Mouse (Mus musculus): ENCODE data around the gene Gli3. TPM values are rescaled to one million over a fixed set of nuclear protein-coding genes. Genes with fewer than 3 reads are reported as not detected.

The Gli3 gene
- polyA plus RNA-seq, 1 experiment from 2014 or later, result 18.9 TPM

DNA sequence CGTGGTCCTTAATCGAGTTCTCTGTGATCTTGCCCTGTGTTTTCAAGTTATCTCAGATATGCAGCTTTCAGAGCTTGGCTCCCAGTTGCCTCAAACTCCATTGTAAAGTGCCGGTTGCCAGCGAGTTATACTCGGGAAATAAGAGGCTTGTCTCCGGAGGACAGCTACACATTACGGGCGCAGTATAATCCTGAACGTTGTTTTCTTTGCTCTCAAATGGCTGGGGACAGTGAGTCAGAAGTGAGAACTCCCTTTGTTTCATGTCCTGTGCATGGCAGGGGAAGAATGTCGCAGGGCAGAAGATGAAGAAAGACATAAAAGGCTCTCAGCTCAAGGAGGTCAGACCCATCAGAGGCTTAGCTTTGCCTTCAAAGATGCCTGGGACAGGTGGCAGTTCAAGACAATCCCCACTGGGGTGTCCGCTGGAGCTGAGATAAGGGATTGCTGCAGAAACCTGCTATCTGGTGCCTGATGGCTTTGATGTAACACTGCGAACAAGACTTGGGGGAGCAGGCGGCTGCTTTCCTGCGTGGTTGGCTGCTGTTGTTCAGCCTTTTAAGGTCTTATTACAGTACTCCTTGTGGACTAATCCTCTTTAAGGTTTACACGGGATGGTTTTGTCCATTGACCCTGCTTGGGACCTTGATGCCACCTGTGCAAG is 108.0 kb downstream of the Gli3 start:
- Histone ChIP-seq H3K27ac (no peak overlapping the region), H3K4me2 (no peak overlapping the region), H3K4me1 (no peaks in the 10 kb centered on the region), H3K36me3 (no peaks in the 10 kb centered on the region), H3K27me3 (replicated peaks) (no peaks in the 10 kb centered on the region), H3K4me3 (replicated peaks) (no peak overlapping the region), H3K9me3 (no peaks in the 10 kb centered on the region), H3K9ac (no peak overlapping the region)
- WGBS, result 45% methylated on average over 15 of the region's 15 CpGs
- ATAC-seq (ENCODE audit: insufficient read depth, low FRiP score, low read depth), result no peak

DNA sequence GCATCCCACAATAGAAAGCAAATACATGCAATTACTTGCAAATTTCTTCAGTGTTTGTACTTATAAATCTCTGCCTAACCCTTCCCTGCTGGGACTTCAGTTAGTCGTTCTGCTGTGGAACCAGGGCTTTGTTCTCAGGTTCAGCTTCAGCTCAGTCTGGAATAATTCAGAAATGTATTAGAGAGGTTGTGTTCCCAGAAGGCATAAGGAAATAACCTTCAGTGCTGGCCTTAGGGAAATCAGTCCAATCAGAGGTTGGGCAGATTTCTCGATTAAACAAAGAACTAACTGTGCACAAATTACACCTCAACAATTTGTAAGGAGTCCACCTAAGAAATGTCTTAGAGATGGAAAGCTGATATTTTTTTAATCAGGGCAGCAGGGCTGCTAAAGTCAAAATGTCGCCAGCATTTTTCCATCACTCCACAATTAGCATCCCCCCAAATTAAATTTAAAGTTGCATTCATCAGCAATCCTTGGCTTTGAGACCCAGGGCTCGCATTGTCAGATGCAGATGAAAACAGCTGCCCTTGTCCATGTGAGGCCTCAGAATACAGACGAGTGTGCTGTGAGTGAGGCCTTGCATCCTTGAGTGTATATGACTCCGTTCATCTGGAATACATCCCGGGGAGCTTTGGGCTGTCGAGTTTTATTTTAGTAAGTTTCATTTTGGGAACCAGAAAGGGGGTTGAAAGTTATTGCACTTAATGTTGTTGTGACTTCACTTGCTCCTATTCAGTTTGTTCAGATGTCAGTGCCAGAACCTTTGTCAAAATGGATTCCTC is 114.3 kb downstream of the Gli3 start:
- WGBS, result 46% methylated on average over 8 of the region's 8 CpGs
- no peak overlapping the region; the same call in 1 of the 2 replicates for H3K27ac ChIP-seq
- no peak for ATAC-seq (ENCODE audit: insufficient read depth, low FRiP score, low read depth)
- H3K4me1 ChIP-seq, result no peaks in the 10 kb centered on the region
- H3K4me2 ChIP-seq, result no peak overlapping the region
- no peaks in the 10 kb centered on the region for H3K36me3 ChIP-seq
- no peaks in the 10 kb centered on the region for H3K27me3 ChIP-seq (replicated peaks)
- H3K9ac ChIP-seq, result no peak overlapping the region
- H3K4me3 ChIP-seq (replicated peaks), result no peak overlapping the region
- H3K9me3 ChIP-seq, result no peaks in the 10 kb centered on the region

DNA sequence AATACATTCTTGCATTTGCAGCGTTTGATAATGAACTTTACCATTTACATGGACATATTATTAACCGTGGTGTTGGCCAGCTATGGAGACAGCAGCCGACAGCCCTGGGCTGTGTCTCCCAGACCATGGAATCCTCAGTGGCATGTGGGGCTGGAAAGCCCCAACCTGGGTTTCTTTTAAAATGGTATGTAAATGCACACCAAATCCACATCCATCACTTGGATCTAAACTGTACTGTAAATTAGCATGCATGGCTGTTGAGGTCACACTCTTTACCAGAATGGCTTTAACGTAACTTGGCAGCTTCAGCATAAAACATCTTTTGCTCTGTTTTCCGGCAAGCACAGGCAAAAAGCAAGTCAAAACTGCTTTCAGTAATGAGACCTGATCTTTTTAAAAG is 117.4 kb downstream of the Gli3 start:
- H3K4me1 ChIP-seq, result no peaks in the 10 kb centered on the region
- no peaks in the 10 kb centered on the region for H3K27me3 ChIP-seq (replicated peaks)
- H3K9me3 ChIP-seq, result no peaks in the 10 kb centered on the region
- no peaks in the 10 kb centered on the region for H3K36me3 ChIP-seq
- ATAC-seq (ENCODE audit: insufficient read depth, low FRiP score, low read depth), result no peak
- no peak overlapping the region for H3K4me3 ChIP-seq (replicated peaks)
- H3K9ac ChIP-seq, result no peak overlapping the region
- H3K27ac ChIP-seq, result peak overlapping the region; percentile 23; the same call in 1 of the 2 replicates
- 59% methylated on average over 5 of the region's 5 CpGs for WGBS
- no peak overlapping the region for H3K4me2 ChIP-seq

DNA sequence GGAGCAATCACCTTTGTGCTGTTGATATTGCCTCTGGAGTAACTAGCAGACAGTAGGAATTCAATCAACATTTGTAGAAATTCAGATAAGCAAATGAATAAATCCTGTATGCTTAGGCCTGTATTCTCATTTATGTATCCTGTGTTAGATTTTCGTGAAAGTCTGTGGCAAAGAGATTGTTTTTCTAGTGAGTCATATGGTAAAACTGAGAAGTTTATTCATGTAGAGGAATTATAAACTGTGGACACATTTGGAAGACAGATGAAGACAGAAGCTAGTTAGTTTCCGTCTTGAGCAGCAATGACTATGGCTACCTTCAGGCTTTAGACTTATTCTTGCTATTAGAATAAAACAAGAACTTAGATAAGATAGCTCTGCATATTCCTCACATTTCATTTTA is 122.9 kb downstream of the Gli3 start:
- Histone ChIP-seq H3K9ac (no peak overlapping the region), H3K27me3 (replicated peaks) (no peaks in the 10 kb centered on the region), H3K4me2 (no peak overlapping the region), H3K36me3 (no peaks in the 10 kb centered on the region), H3K27ac (no peak overlapping the region), H3K4me3 (replicated peaks) (no peak overlapping the region), H3K9me3 (no peaks in the 10 kb centered on the region), H3K4me1 (no peaks in the 10 kb centered on the region; the same call in 1 of the 2 replicates)
- 45% methylated on average over 2 of the region's 2 CpGs for WGBS
- ATAC-seq (ENCODE audit: insufficient read depth, low FRiP score, low read depth), result no peak

DNA sequence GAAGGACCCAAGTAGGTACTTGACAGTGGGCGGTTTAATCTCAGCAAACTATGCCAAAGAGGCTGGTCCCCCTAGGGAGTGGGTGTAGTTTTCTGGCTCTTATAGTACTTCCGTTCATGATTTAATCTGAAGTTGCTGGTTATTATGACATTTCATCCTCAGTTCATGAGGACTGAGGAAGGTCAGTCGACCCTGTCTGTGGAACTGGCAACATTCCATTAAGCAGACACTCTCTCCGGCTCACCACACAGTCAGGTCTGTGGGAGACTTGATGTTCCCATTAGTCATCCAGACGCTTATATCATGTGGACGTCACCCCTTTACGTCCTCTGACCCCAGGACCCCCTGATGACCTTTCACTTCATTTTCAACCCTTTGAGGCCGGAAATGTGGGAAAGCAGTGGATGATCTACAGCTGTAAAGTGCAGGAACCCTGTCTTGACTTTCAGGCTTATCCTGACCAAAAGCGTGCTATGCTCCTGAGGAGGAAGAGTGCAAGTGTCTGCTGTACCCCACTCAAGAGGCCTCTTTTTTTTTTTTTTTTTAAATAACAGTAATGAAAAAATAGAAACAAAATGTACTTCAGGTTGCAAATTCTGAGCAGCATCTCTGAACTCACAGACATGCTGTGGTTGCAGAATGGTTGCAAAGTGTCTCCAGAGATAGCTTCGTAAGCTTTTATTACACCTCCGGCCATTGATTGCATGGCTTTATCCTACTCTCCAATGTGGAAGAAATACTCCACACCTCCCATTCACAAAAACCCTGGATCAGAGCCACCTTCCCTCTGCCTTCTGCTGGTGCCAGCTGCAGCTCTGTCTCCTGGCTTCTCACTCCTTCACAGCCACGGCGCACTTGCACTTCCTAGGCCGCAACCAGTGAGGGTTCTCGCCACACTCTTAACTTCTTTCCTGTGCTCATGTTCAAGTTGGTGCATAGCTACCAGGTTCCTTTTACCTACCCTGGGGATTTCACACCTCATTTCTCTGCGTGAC is 125.5 kb downstream of the Gli3 start:
- Histone ChIP-seq H3K4me1 (no peaks in the 10 kb centered on the region; the same call in 1 of the 2 replicates), H3K27me3 (replicated peaks) (no peaks in the 10 kb centered on the region), H3K4me2 (no peak overlapping the region), H3K9me3 (no peaks in the 10 kb centered on the region), H3K36me3 (no peaks in the 10 kb centered on the region), H3K4me3 (replicated peaks) (no peak overlapping the region), H3K9ac (no peak overlapping the region), H3K27ac (no peak overlapping the region)
- WGBS, result 60% methylated on average over 16 of the region's 16 CpGs
- no peak for ATAC-seq (ENCODE audit: insufficient read depth, low FRiP score, low read depth)

DNA sequence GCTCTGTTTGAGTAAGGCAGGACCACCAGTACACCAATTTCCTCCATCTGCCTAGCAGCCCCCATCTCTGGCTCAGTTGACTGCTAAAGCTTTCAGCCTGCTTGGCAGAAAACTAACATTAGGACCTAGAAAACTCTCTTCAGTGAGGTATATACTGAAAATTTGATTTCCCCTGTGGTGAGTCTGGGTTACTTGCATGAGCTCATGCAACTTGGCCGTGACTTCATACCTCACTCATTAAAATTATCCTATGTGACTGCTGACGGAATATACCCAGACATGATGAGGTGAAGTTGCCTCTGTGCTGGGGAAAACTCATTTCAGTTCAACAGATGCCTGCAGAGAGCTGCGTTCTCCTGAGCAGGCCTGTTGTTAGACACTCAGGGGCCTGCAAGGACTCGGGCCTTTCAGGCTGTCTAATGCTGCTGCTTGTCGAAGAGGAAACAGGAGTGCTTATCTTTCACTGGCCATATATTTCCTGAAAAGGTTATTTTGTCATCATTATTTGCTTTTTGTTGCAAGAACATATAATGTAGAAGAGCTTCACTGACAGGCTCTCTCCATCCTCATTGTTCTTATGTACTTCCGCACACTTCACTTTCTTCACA is 127.4 kb downstream of the Gli3 start:
- no peaks in the 10 kb centered on the region for H3K9me3 ChIP-seq
- no peak overlapping the region for H3K27ac ChIP-seq
- H3K36me3 ChIP-seq, result no peaks in the 10 kb centered on the region
- ATAC-seq (ENCODE audit: insufficient read depth, low FRiP score, low read depth), result no peak
- 62% methylated on average over 6 of the region's 6 CpGs for WGBS
- H3K9ac ChIP-seq, result no peak overlapping the region
- no peak overlapping the region for H3K4me2 ChIP-seq
- H3K4me1 ChIP-seq, result no peaks in the 10 kb centered on the region; the same call in 1 of the 2 replicates
- H3K27me3 ChIP-seq (replicated peaks), result no peaks in the 10 kb centered on the region
- H3K4me3 ChIP-seq (replicated peaks), result no peak overlapping the region

DNA sequence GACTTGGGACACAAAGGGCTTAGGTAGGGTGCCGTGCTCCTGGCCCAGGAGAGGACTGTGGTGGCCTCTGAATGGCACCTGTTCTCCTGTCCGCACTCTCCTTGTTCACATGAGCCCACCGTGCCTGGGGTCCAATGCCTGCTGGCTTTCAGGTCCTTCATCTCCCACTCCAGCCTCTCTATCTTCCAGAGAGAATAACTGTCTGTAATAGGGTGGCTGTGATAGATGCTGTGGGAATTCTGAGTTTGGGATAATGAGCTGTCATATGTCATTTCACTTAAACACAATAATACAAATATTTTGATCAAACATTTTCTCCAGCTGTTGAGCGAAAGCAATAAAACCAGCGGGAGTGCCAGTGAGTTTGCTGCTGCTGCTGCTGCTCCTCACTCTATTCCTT is 133.6 kb downstream of the Gli3 start:
- Histone ChIP-seq H3K4me3 (replicated peaks) (no peak overlapping the region), H3K4me2 (no peak overlapping the region), H3K27ac (no peak overlapping the region), H3K27me3 (replicated peaks) (no peaks in the 10 kb centered on the region), H3K9me3 (no peaks in the 10 kb centered on the region), H3K9ac (no peak overlapping the region), H3K4me1 (0 out of 2 replicates have a peak, but pooled peaks cover 4% of the 10 kb centered on the region), H3K36me3 (no peaks in the 10 kb centered on the region)
- 52% methylated on average over 5 of the region's 5 CpGs for WGBS
- ATAC-seq (ENCODE audit: insufficient read depth, low FRiP score, low read depth), result no peak

DNA sequence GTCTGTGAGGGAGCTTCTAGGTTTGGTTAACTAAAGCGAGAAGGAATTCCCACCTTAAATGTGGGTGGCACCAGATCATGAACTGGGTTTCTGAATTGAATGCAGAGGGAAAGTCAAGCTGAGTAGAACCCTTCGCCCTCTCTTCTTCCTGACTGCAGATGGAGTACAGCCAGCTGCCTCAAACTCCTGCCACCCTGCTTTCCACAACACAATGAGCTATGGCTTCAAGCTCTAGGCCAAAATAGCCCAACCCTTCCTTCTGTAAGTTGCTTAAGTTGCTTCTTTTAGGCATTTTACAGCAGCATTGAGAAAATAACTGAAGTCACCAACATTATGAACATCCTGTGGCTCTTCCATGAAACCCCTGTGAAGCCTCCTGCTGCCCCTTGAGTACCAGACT is 136.7 kb downstream of the Gli3 start:
- Histone ChIP-seq H3K4me1 (peaks cover 8% of the 10 kb centered on the region), H3K9me3 (no peaks in the 10 kb centered on the region), H3K27me3 (replicated peaks) (no peaks in the 10 kb centered on the region), H3K4me3 (replicated peaks) (no peak overlapping the region), H3K36me3 (no peaks in the 10 kb centered on the region), H3K9ac (no peak overlapping the region), H3K27ac (no peak overlapping the region), H3K4me2 (no peak overlapping the region)
- ATAC-seq (ENCODE audit: insufficient read depth, low FRiP score, low read depth), result no peak
- WGBS, result 82% methylated on average over 2 of the region's 2 CpGs

DNA sequence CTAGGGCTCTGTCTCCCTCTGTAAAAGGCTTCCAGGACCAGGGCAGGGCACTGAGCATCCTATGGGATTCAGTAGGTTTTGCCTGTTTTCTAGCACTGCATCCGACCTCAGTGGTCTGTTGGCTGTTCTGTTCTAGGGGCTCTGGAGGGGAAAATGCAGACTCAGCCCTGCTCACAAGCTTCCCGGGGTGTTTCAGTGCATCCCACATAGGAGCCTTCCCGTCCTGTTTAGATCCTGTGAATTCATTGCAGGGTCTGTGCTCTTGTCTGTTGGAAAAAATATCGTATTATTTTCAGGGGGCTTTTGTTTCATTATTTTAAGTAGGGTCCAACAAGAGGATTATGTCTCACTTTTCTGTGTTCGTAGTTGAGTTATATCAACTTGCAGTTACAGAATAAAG is 139.1 kb downstream of the Gli3 start:
- H3K4me1 ChIP-seq, result peaks cover 8% of the 10 kb centered on the region
- H3K4me2 ChIP-seq, result no peak overlapping the region
- no peak overlapping the region for H3K4me3 ChIP-seq (replicated peaks)
- H3K9me3 ChIP-seq, result no peaks in the 10 kb centered on the region
- H3K27me3 ChIP-seq (replicated peaks), result no peaks in the 10 kb centered on the region
- WGBS, result 41% methylated on average over 5 of the region's 5 CpGs
- no peak overlapping the region for H3K9ac ChIP-seq
- H3K36me3 ChIP-seq, result no peaks in the 10 kb centered on the region
- H3K27ac ChIP-seq, result no peak overlapping the region
- no peak for ATAC-seq (ENCODE audit: insufficient read depth, low FRiP score, low read depth)

DNA sequence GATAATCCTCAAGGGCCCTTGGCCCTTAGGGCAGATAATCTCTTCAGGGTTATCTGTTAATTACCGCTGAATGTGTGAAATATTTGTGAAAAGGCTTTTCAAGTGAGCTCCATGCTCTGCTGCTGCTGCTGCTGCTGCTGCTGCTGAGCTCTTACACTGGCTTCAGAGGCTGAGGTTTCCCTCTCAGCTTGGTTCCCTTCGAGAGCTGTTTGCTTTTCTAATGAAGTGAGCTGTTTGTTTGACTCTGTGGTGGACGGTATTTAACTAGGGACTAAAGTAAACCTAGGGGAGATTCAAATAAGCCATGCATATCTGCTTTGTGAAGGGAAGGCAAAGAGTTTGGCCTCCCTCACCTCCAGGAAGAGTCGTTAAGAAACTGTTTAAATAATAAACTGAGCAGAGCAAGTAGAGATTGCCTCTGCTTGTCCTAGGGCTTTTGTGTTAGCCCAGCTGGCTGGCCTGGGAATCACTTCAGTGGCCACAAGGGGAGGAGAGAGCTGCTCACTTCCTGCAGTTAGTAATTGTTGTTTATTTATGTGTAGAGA is 139.7 kb downstream of the Gli3 start:
- 11% methylated on average over 4 of the region's 4 CpGs for WGBS
- Histone ChIP-seq H3K4me1 (peaks cover 8% of the 10 kb centered on the region), H3K27me3 (replicated peaks) (no peaks in the 10 kb centered on the region), H3K36me3 (no peaks in the 10 kb centered on the region), H3K9ac (no peak overlapping the region), H3K4me2 (no peak overlapping the region), H3K4me3 (replicated peaks) (no peak overlapping the region), H3K9me3 (no peaks in the 10 kb centered on the region), H3K27ac (no peak overlapping the region)
- peak; percentile 91 for ATAC-seq (ENCODE audit: insufficient read depth, low FRiP score, low read depth)

DNA sequence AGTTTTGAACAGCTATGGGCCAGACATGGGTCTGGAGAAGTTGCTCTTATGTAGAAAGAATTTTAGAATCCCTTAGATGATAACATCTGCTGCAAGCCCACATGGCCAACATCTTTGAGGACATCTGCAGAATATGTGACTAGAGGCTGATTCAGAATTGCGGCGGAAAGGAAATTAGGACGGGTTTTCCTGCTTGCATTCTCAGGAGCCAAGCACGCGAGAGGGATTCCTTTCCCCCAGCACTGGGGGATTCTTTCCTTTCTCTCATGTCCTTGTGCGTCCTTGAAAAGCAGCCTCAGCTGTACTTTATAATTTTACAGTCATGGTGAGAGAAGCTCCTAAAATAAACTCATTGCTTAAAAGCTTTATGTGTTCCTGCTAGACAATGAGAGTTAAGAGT is 141.0 kb downstream of the Gli3 start:
- Histone ChIP-seq H3K4me1 (peaks cover 8% of the 10 kb centered on the region), H3K27me3 (replicated peaks) (no peaks in the 10 kb centered on the region), H3K9me3 (no peaks in the 10 kb centered on the region), H3K9ac (no peak overlapping the region), H3K4me3 (replicated peaks) (no peak overlapping the region), H3K4me2 (no peak overlapping the region), H3K36me3 (no peaks in the 10 kb centered on the region), H3K27ac (no peak overlapping the region)
- no peak for ATAC-seq (ENCODE audit: insufficient read depth, low FRiP score, low read depth)
- 63% methylated on average over 6 of the region's 6 CpGs for WGBS

Data from stomach, embryonic 15.5 days (tissue).